Mouse (Mus musculus) lung, postnatal 36 days (tissue): Measurements from ENCODE around the gene Fkbp10.

Experiments
- DNase-seq: peaks from one replicate; pipeline ENCODE4 v3.0.0; 2022; ENCODE audit warnings: mixed read lengths

Fkbp10 gene

DNA sequence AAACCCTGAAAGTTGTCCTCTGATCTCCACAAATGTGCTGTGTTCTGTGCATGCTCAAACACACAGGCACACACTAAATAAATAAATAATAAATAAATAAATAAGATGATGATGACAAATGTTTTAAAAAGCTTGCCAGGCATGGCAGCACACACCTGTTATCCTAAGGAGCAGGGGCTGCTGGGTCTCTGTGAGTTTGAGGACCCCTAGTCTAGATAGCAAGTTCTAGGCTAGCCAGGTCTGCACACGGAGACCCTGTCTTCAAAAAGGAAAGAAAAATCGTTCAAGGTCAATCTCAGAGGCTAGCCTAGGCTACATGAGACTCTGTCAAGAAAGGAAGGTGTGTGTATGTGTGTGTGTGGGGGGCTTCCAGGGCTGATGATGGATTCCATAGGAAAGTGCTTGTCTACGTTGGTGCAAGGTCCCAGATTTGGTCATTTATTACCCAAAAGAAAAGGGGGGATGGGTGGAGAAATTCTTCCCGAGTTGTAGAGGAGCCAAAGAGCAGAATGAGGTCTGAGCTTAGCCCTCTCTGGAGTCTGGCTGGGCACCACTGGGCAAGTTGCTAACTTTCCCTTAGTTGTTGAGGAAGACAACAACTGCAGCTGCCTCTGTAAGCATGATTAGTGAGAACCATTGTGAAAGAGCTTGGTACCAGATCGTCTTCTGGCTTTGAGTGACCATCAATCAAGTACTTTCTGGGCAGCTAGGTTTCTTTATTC lies 21.0 kb upstream of the Fkbp10 start:
- DNase-seq = no peak

DNA sequence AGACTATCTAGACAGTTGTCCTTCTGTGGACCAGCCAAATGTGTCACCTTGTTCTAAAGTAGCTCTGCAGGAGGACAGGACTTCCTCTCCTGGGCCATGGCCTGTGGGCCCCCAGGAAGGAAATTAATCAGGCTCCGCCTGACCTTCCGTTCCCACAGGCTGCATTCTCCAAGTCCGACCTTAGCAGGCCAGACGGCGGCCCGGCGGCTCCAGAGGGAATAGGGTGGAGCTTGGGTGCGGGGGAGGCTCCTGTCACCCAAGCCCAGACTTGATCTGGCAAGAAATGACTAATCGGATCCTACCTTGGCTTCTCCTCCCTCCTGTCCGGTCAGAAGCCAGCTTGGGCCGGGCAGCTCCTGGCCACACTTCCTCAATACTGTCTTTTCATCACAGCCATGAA lies 20.3 kb upstream of the Fkbp10 start:
- DNase-seq = peak; percentile 88

DNA sequence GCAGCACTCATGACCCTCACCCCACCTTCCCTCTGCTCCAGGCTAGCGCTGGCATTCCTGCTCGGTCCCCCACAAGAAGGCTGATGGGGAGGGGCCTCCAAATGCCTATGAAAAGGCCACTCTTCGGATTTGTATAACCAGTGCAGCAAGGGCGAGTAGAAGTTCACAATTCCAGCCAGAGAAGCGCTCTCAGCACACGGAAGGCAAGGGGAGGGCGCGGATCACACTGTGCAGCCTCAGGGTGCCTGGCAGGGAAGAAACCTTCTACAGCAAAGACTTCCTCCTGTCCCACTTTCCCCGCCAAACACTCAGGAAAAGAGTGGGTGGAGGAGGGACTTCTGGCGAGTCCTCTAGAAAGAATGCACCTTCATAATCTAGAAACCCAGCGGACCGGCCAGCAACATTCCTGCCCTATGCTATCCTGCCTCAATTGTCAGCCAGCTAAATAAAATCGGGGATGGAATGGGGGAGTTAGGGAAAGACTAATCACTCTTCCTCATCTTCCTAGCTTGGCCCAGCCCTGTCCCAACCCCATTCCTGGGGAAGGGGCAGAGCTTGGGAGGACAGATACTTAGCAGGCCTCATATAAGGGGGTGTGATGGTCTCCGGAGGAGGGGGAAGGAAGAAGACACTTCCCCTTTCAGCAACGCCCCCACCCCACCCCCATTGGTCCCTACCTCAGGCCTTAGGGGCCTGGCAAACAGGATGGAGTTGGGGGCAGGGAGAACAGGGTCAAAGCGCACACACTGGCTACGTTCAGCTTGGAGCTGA lies 19.5 kb upstream of the Fkbp10 start:
- peak; percentile 70 for DNase-seq

DNA sequence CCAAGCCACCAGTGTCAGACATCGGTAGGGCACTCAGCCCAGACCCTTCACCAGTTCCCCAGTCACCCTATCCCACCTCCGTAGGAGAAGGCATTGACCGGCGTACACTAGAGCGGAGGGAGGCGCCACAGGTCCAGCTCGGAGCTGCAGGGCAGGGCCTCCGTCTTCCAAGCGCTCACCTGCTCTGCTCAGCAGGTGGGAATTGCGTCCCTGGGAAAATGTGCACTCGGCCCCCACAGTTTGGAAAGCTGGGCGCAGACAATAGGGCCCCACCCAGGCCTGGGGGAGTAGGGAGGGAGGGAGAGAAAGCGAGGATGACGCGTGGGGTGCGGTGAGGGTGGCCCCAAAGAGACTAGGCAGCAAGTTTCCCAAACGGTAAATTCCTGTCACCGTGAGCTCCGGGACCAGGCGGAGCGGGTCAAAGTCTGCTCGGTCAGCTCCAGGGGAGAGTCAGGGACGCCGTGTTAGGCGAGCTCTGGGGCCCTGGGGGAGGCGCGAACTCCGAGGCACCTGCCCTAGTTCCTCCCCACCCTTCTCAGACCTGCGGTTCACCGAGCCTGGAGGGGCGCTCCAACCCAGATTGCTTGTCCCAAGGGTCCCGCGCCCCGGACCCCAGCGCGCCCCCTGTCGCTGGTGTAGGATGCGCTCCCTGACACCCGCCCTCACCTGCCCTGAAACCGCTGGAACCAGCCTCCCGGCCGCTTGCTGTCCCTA lies 18.5 kb upstream of the Fkbp10 start:
- DNase-seq = peak; percentile 67

DNA sequence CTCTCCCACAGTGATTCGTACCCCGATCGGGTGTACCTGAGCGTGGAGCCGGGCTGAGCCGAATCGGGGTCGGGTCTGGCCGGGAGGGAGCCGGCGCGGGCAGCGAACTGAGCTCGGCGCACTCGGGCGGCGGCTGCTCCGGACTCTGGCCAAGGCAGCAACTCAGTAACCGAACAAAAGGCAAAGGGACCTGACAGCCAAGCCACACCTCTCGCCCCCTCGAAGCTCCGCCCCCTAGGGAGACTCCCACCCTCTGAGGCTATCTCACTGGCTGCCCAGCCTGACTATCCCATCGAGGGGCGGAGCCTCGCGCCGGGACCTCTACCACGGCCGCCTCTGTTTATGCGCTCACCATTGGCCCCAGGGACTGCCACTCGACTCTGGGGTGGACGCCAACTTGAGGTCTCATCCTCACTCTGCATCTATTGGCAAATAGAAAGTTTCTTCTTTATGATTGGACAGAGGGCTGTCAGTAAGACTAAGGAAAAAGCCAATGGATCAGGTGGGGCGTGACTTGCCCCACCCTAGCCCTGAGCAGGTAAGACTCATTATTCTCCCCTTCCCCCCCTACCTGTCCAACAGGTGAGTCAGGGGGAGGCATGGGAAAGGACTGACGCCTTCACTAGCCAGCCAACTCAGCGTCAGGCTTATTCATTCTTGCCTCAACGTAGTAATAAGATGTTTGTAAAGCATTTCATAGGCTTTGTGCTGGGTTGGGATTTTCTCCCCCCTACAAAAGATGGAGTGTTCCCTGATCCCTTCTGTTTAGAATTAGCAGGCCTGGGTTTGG lies 17.7 kb upstream of the Fkbp10 start, which contains the start of gene Jup:
Jup (minus strand) TSS at position 164 of the 790 bp plus-strand sequence.
- peak; percentile 100 for DNase-seq

DNA sequence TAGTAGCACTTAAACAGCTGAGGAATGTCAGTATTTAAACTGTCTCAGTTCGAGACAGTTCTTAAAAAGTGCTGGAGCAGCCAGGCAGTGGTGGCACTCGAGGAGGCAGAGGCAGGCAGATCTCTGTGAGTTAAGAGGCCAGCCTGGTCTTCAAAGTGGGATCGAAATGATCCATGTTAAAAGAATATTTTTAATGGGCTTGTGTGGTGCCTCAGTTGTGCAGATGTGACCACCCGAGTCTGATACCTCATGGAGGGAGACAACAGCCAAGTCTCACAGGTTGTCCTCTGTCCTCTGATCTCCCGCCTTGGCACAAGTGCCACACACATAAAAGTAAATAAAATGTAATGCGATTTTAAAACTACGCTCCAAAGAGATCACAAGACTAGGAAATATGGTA lies 17.0 kb upstream of the Fkbp10 start:
- no peak for DNase-seq

DNA sequence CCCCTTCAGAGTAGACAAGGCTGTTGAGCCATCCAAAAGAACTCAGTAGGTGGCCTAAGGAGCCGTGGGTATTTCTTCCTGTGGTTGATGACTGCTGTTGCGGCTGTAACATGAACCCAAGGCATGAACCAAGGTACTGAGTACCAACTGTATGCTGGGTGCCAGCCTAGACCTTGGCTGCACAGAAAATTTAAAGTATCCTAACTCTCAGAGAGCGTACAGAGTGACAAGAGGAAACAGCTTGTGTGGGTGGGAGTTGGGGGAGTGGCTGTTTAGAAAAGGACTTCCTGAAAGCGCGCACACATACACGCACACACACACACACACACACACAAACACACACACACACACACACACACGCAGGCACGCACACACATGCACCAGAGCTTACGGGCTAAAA lies 16.2 kb upstream of the Fkbp10 start:
- peak; percentile 84 for DNase-seq

DNA sequence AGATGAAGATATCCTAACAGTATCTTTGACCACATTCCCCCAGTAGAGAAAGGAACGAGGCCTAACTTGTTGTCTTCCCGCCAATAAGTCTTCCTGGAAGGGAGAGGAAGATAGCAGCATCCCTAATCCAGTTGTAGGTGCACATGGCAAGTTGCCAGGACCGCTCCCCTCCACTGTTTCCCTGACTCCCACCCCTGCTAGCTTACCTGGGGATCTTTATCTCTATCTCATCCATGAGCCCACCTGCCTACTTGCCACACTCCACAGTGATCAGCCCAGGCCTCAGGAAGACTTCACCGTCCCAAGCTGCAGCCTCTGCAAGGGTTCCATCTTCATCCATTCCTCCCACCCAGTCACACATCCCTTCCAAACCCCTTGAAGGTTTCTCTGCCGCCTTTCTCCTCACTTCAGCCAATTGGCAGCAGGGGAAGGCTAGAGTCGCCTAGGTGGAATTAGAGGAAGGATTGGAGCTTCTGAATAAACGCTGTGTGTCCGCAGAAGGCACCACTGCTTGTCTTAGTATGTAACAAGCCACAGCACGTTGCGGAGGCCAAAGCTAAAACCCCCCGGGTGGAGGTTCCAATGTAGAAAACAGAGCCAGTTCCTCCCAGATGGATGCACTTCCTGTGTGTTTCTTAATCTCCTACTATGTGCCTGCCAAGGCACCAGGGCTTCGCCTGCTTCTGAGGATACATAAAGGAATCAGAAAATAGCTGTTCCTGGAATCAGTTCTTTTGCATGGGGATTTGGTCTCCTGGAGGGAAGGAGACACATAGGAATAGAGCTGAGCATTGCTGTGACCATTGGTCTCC lies 15.6 kb upstream of the Fkbp10 start:
- no peak for DNase-seq

DNA sequence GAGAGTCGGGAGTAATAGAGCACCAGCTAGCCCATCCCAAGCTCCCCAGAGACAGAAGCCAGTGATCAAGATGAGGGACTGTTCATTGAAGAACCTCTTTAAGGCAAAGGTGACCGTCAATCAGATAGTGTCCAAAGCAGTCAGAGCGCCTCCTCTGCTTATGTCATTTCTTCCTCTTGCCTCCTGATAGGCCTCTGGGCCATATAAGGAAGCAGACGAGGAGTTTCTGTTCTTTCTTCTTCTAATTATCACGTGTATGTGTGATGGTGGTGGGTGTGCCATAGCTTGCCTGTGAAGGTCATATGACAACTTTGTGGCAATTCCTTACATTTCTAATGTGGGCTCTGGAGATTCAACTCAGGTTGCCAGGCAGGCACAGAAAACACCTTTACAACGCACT lies 14.7 kb upstream of the Fkbp10 start:
- no peak for DNase-seq

DNA sequence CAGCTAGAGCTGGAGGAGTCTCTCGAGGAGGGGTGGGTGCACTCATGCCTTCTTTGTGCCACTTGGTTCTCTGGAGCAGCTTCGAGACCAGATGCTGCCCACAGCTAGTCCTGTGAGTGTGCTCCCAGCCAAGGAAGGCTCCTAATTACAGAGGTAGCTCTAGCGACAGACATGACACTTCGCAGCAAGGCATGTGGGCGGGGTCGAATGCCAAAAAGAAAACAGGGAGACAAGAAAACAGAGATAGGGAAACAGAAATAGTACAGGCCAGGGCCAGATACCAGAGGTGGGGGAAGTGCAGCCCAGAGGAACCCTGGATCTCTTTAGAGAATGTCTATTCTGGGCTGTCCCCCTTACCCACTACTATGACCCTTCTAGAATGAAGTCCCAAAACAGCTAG lies 13.3 kb upstream of the Fkbp10 start:
- DNase-seq = no peak

DNA sequence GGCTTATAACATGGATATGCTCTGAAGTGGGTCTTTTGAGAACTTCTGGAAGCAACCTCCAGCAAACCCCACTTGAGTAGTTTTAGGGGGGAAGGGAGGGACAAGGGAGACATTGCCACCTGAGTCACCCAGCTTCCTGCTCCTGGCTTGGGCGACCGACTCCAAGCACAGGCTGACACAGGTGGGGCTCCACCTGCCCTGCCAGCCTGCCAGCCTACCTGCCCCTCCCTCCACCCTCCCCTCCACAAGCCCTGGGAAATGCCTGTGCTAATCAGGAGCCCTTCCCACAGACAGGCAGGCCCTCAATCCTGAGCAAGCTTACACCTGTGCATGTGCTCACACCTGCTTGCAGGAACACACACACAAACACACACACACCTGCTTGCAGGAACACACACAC lies 12.8 kb upstream of the Fkbp10 start:
- DNase-seq = peak; percentile 72

DNA sequence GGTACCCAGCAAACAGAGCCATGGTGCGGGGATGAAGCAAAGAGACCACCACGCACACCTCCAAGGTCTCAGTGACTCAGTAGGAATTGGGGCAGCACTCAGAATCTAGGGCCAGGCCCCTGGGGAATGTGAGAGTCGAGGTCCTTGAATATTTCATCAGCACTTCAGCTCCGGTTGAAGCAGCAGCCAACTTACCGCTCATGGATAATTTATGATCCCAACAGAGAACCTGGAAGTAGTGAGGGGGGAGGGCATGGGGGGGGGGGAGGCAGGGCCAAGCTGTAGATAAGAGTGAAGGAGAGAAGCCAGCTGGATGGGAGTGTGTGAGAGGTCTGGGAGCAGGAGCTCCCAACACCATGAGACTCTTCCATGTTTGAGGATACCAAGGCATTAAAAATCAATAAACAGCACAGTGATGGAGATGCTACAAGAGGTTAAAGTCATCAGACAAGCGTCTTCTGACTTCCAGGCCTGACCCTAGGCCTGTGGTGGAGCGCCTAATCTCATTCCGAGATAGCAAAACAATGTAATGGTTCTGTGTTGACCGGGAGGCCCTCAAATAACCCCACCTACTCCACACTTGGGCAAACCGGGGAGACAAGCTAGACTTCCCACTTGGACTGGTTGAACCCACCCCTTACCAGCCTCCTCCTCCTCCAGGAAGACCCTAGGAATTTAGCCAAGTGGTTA lies 11.9 kb upstream of the Fkbp10 start:
- DNase-seq = peak; percentile 43

DNA sequence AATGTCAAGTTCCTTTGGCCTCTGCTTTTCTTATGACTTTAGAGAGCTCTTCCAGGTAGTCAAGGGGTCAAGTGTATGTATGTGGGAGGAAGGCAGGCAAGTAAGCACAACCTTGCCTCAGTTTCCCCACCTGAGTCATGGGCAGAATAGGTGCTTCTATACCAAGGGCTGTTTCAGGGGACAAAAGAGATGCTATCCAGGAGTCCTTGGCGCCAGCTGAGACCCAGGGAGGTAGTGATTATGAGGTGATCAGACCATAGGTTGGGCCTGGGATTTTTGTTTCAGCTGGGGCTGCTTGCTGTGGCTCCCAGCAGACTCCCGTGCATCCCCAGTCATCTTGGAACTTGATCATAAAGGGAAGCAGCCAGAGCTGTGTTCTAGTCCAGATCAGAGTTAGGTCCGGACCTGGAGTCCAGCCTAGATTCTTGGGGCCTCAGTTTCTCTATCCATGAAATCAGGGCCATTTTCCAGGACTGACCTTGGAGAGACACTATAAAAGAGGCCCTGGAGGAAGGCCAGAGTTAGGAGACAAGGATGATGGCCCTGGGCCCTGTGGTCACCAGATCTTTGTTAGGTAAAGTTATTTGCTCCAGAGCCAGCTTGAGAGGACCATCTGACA lies 10.9 kb upstream of the Fkbp10 start:
- no peak for DNase-seq

DNA sequence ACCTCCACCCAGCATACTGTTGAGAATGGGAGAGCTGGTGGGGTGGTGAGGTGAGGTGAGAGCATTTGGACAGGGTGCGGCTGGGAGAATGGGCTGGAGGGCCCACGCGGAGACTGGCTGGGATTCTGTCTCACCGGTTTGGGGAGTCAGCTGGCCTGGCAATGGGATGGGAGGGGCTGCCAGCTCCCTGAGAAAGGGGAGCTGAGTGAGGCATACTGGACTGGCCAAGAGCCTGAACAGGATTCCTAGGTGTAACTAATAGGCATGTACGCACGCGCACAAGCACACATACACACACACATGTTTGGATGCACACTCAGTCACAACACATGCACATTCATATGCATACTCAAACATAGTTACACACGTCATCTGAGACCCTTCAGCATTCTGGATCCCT lies 9.2 kb upstream of the Fkbp10 start:
- DNase-seq = peak; percentile 42

DNA sequence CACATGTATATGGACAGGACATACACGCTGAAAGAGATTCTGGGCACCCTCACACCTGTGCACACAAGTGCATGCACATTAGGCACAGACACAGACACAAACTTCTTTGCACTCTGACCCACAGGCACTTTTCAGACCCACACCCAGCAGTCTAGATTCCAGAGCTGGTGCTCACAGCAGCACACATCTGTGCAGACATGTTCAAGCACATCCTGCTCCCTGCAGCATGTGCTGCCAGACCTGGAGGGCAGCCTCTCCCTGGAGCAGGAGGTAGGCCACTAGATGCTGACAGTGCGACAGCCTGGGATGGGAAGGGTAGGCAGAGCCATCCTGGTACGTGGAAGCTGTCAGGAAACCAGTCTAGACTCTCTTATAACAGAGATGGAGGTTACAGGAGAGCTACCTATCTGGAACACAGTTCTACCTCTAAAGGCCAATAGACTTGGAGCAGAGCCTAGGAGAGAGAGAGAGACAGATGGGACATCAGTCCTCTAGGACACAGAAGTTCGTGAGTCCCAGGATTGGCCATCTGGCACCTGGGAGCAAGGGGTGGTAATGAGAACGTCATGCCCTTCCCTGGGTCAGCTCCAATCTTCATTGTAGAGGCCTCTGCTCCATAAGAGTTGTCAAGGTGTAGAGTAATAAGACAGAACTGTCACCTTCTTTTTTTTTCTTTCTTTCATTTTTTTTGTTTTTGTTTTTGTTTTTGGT lies 8.3 kb upstream of the Fkbp10 start:
- DNase-seq = no peak

DNA sequence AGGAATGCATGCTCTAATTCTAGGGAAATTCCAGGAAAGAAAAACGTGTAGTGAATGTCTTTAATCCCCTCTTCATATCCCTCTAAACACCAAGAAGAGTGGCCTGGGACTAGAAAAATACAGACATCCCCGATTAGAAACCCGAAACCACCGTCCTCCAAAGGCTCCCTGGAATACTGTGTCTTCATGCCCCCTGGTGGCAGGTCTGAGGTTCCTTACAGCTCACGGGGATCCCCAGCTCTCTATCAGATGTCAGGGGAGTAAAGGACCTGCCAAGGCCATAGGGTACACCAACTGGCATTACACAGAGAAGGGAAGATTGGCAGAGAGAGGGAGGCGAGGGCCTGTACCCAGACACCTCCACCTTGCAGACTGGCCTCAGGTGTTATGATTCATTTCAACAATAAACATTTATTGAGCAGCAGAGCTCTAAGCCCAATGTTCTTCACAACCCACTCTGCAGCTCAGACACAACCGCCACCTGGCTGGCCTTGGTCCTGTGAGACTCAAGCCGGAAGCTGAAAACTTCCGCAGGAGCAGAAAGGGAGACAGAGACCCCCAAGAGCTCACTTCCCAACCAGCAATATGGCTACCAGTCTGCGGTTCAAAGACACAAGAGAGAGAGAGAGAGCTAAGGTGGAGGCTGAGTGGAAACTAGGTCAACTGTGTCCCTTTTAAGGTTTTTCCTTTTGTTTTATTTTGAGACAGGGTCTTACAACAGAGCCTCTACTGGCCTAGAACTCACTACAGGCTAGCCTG lies 7.2 kb upstream of the Fkbp10 start:
- DNase-seq = peak; percentile 91

DNA sequence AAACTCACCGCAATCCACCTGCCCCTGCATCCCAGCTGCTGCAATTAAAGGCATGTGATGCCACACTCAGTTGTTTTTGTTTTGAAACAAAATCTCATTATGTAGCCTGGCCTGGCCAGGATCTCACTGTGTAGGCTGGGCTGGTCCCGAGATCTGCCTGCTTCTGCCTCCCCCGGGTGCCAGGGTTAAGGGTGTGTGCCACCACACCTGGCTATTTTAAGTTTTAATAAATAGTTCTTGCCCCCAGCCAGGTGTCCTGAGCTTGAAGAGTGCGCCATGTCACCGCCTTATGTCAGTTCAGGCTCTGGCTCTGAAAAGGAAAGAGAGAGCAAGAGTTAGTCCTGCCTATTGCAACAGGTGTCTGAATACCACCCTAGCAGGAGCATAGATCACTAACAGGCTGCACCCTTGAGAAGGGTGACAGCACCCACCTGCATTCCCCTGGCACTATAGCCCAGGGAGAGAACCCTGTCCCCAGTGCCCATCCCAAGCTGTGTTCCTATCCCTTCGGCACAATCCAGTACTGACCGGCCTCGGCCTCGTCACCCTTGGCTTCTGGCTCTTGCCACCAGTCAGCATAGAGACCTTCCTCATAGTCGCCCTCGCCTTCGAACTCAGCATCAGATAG lies 6.5 kb upstream of the Fkbp10 start:
- DNase-seq = no peak

DNA sequence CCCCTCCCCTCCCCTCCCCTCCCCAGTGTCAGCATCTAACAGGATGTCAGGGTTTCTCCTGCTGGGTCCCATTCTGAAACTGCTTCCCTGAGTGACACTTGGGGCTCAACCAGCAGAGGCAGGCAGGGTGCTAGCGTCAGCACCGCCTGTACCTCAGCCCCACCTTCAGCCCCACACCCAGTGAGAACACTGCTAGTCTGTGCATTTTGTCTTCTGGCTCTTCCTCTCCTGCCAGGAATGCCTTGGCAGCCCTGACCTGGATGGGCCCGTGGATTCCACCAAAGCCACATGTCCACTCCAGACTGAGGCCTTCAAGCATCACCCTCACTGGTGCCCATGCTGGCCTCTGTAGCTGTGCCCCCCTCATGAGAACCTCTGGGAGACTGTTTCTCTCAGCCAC lies 5.8 kb upstream of the Fkbp10 start:
- DNase-seq = peak; percentile 47

DNA sequence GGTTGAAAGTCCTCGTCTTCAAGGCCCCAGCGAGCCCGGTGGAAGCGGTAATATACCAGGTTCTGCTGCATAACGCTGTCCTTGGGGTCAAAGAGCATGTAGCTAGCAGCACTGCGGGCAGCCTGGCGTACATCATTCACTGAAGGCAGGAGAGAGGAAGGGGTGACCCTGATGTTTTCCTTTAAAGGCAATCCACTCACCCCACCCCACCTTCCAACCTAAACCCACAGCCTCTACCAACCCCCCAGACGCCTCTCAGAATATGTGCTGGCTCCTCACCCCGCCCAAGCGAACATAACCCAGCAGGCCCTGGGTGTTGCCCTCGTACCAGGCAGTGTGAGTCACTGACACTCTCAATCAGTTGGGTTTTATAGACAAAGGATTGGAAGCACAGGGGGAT lies 3.8 kb upstream of the Fkbp10 start:
- no peak for DNase-seq
